21 mouse cellular contexts compared by ENCODE assay signal in genomic region chr12:85202191-85202590, GRCm38 (mm10). TPM values are rescaled to one million over a fixed set of nuclear protein-coding genes. Genes with fewer than 3 reads are reported as not detected.
DNase-seq lines count a peak whose midpoint lies in the region; ATAC-seq and TF ChIP-seq lines count a peak whose summit lies in the region.
"Had no signal": no experiment of that assay in that cellular context is flagged by ENCODE, and none has a peak within 500 bp of the region (broad histone marks: within the 10 kb centered on the region; RNA-seq: fewer than 3 reads in every experiment).

No protein-coding gene starts in this region.

- H3K9ac ChIP-seq in hindbrain, embryonic 12.5 days = no peak overlapping the region
- no peak overlapping the region for H3K9ac ChIP-seq in hindbrain, postnatal 0 days (replicated peaks; ENCODE audit: low read length)
- H3K9ac ChIP-seq in midbrain, embryonic 14.5 days (replicated peaks; ENCODE audit: low read length) = no peak overlapping the region
- no peak overlapping the region for H3K9ac ChIP-seq in midbrain, postnatal 0 days (replicated peaks; ENCODE audit: low read length, poor library complexity, severe bottlenecking)
- H3K9ac ChIP-seq in embryonic facial prominence, embryonic 15.5 days = no peak overlapping the region
- H3K9ac ChIP-seq: heart, embryonic 15.5 days; midbrain, embryonic 12.5 days had no signal

- peaks cover 10% of the 10 kb centered on the region; the same call in 1 of the 2 replicates for H3K27me3 ChIP-seq in hindbrain, embryonic 12.5 days
- H3K27me3 ChIP-seq in hindbrain, postnatal 0 days (ENCODE audit: insufficient read depth, low read length) = no peaks in the 10 kb centered on the region
- H3K27me3 ChIP-seq in midbrain, embryonic 14.5 days (ENCODE audit: control insufficient read depth, insufficient read depth, low read length) = no peaks in the 10 kb centered on the region
- no peaks in the 10 kb centered on the region for H3K27me3 ChIP-seq in midbrain, postnatal 0 days (ENCODE audit: insufficient read depth, low read length)
- no peaks in the 10 kb centered on the region; the same call in 1 of the 2 replicates for H3K27me3 ChIP-seq in embryonic facial prominence, embryonic 15.5 days
- no peaks in the 10 kb centered on the region for H3K27me3 ChIP-seq in myocyte (ENCODE audit: control insufficient read depth, insufficient read depth, insufficient read length)
- H3K27me3 ChIP-seq: heart, embryonic 15.5 days; Patski had no signal

- no peak overlapping the region for H3K4me3 ChIP-seq in hindbrain, embryonic 12.5 days
- no peak overlapping the region for H3K4me3 ChIP-seq in hindbrain, postnatal 0 days (ENCODE audit: low read length)
- no peak overlapping the region for H3K4me3 ChIP-seq in midbrain, embryonic 14.5 days (replicated peaks; ENCODE audit: low read depth, low read length)
- H3K4me3 ChIP-seq in midbrain, postnatal 0 days (ENCODE audit: low read depth, low read length) = no peak overlapping the region
- H3K4me3 ChIP-seq in embryonic facial prominence, embryonic 15.5 days (replicated peaks) = no peak overlapping the region
- no peak overlapping the region for H3K4me3 ChIP-seq in myocyte
- H3K4me3 ChIP-seq: erythroblast, embryonic 14.5 days; heart, embryonic 15.5 days; midbrain, embryonic 12.5 days had no signal

- H3K79me2 ChIP-seq in myocyte (ENCODE audit: control insufficient read depth, insufficient read depth) = no peaks in the 10 kb centered on the region

- no peaks in the 10 kb centered on the region for H3K36me3 ChIP-seq in hindbrain, embryonic 12.5 days
- no peaks in the 10 kb centered on the region for H3K36me3 ChIP-seq in hindbrain, postnatal 0 days (ENCODE audit: insufficient read depth, low read length)
- H3K36me3 ChIP-seq in midbrain, embryonic 14.5 days (ENCODE audit: control insufficient read depth, insufficient read depth, low read length) = no peaks in the 10 kb centered on the region
- H3K36me3 ChIP-seq in midbrain, postnatal 0 days (ENCODE audit: insufficient read depth, low read length) = no peaks in the 10 kb centered on the region
- no peaks in the 10 kb centered on the region for H3K36me3 ChIP-seq in embryonic facial prominence, embryonic 15.5 days
- H3K36me3 ChIP-seq in myocyte (ENCODE audit: control insufficient read depth, insufficient read depth) = no peaks in the 10 kb centered on the region
- H3K36me3 ChIP-seq: heart, embryonic 15.5 days; midbrain, embryonic 12.5 days had no signal

- H3K9me3 ChIP-seq in hindbrain, embryonic 12.5 days (replicated peaks) = no peaks in the 10 kb centered on the region
- no peaks in the 10 kb centered on the region for H3K9me3 ChIP-seq in hindbrain, postnatal 0 days (ENCODE audit: low read length)
- H3K9me3 ChIP-seq in midbrain, embryonic 14.5 days (ENCODE audit: control insufficient read depth, low read length) = no peaks in the 10 kb centered on the region
- H3K9me3 ChIP-seq in midbrain, postnatal 0 days (ENCODE audit: low read length) = no peaks in the 10 kb centered on the region
- H3K9me3 ChIP-seq in embryonic facial prominence, embryonic 15.5 days (replicated peaks) = no peaks in the 10 kb centered on the region
- H3K9me3 ChIP-seq: heart, embryonic 15.5 days; midbrain, embryonic 12.5 days had no signal

- no peak overlapping the region for H3ac ChIP-seq in myocyte (ENCODE audit: control insufficient read depth, insufficient read length)

- no peak for TF ChIP-seq POLR2A in myocyte (IDR thresholded peaks at IDR 0.05; ENCODE audit: insufficient read length, low read depth)

- no peak overlapping the region for H3K4me2 ChIP-seq in hindbrain, embryonic 12.5 days (replicated peaks)
- H3K4me2 ChIP-seq in hindbrain, postnatal 0 days (ENCODE audit: low read depth, low read length) = no peak overlapping the region
- H3K4me2 ChIP-seq in midbrain, embryonic 14.5 days (ENCODE audit: low read length) = no peak overlapping the region
- H3K4me2 ChIP-seq in midbrain, postnatal 0 days (ENCODE audit: low read depth, low read length, poor library complexity, severe bottlenecking) = no peak overlapping the region
- no peak overlapping the region for H3K4me2 ChIP-seq in embryonic facial prominence, embryonic 15.5 days (replicated peaks)
- peak overlapping the region; percentile 65 for H3K4me2 ChIP-seq in myocyte (ENCODE audit: low read depth)
- H3K4me2 ChIP-seq: heart, embryonic 15.5 days had no signal

- ATAC-seq in hindbrain, embryonic 12.5 days (ENCODE audit: low FRiP score) = no peak
- ATAC-seq in hindbrain, postnatal 0 days = no peak
- ATAC-seq in midbrain, embryonic 14.5 days (ENCODE audit: low FRiP score, low TSS enrichment) = no peak
- no peak for ATAC-seq in midbrain, postnatal 0 days (ENCODE audit: low FRiP score)
- no peak for ATAC-seq in embryonic facial prominence, embryonic 15.5 days (ENCODE audit: insufficient number of reproducible peaks, low FRiP score, low TSS enrichment, low read depth)
- ATAC-seq: CD4-positive, CD25-positive, alpha-beta regulatory T cell, adult 4 months; inflammation-experienced regulatory T-cells, adult 6 months had no signal

- peaks cover 23% of the 10 kb centered on the region for H3K4me1 ChIP-seq in hindbrain, embryonic 12.5 days
- peaks cover 5% of the 10 kb centered on the region for H3K4me1 ChIP-seq in hindbrain, postnatal 0 days (ENCODE audit: insufficient read depth, low read length)
- H3K4me1 ChIP-seq in midbrain, embryonic 14.5 days (ENCODE audit: control insufficient read depth, insufficient read depth, low read length) = peaks cover 15% of the 10 kb centered on the region
- 0 out of 2 replicates have a peak, but pooled peaks cover 3% of the 10 kb centered on the region for H3K4me1 ChIP-seq in midbrain, postnatal 0 days (ENCODE audit: insufficient read depth, low read length)
- peaks cover 31% of the 10 kb centered on the region for H3K4me1 ChIP-seq in embryonic facial prominence, embryonic 15.5 days

- H3K27ac ChIP-seq in hindbrain, embryonic 12.5 days = 0 out of 2 replicates have a peak overlapping the region, but pooled peaks have one; percentile 53
- no peak overlapping the region for H3K27ac ChIP-seq in hindbrain, postnatal 0 days
- peak overlapping the region; percentile 78; the same call in 1 of the 2 replicates for H3K27ac ChIP-seq in midbrain, embryonic 14.5 days (replicated peaks; ENCODE audit: low read depth, low read length)
- H3K27ac ChIP-seq in midbrain, postnatal 0 days (ENCODE audit: low read depth, low read length) = no peak overlapping the region
- peak overlapping the region; percentile 72; the same call in 1 of the 2 replicates for H3K27ac ChIP-seq in embryonic facial prominence, embryonic 15.5 days (replicated peaks)
- H3K27ac ChIP-seq: heart, embryonic 15.5 days; macrophage had no signal

- WGBS in hindbrain, embryonic 12.5 days = 81% methylated on average over 7 of the region's 7 CpGs
- WGBS in hindbrain, postnatal 0 days = 86% methylated on average over 7 of the region's 7 CpGs
- 89% methylated on average over 7 of the region's 7 CpGs for WGBS in midbrain, embryonic 14.5 days
- WGBS in midbrain, postnatal 0 days = 88% methylated on average over 7 of the region's 7 CpGs
- 76% methylated on average over 7 of the region's 7 CpGs for WGBS in embryonic facial prominence, embryonic 15.5 days

- no peak for DNase-seq in hindbrain, postnatal 0 days (ENCODE audit: low spot score)
- DNase-seq in midbrain, embryonic 14.5 days = no peak
- no peak for DNase-seq in midbrain, postnatal 0 days (ENCODE audit: low spot score)
- DNase-seq in adrenal gland, adult (ENCODE audit: inconsistent age in 2 of 2, low spot score in 1 of 2) = no peak
- DNase-seq in layer of hippocampus, postnatal 14 days (ENCODE audit: low spot score in 2 of 2) = no peak
- DNase-seq: embryo, embryonic 11 days; kidney, adult 8-10 months; right cerebral cortex, postnatal 4 days; thymus, adult 2 months had no signal

- no peak for TF ChIP-seq CTCF in hindbrain, postnatal 0 days (IDR thresholded peaks at IDR 0.05; ENCODE audit: low read depth)
- TF ChIP-seq CTCF in midbrain, postnatal 0 days (IDR thresholded peaks at IDR 0.05) = no peak

RNA-seq across cellular contexts. Expression of gene Eif2b2, which starts 17.1 kb away (rescaled TPM):
- 78.0 and 82.4 TPM in 2 replicates for polyA plus RNA-seq in hindbrain, embryonic 12.5 days (2016; fragmentation: Nextera tagmentation; extraction: Ambion mirVana)
- total RNA-seq in hindbrain, postnatal 0 days (2014; rRNA removed) = 38.9 and 91.0 TPM in 2 replicates
- 86.6 and 87.9 TPM in 2 replicates for polyA plus RNA-seq in hindbrain, postnatal 0 days (2015; fragmentation: Nextera tagmentation; extraction: Ambion mirVana)
- 77.1 and 78.7 TPM in 2 replicates for polyA plus RNA-seq in midbrain, embryonic 14.5 days (2014; fragmentation: Nextera tagmentation; extraction: Ambion mirVana)
- total RNA-seq in midbrain, postnatal 0 days (2014; rRNA removed) = 43.1 and 65.3 TPM in 2 replicates
- 79.5 and 82.5 TPM in 2 replicates for polyA plus RNA-seq in midbrain, postnatal 0 days (2015; fragmentation: Nextera tagmentation; extraction: Ambion mirVana)
- polyA plus RNA-seq in embryonic facial prominence, embryonic 15.5 days (2015; fragmentation: Nextera tagmentation; extraction: Ambion mirVana) = 91.1 and 94.6 TPM in 2 replicates
- polyA plus RNA-seq in myocyte (2012; fragmentation: generic; extraction: Trizol) = 342 TPM
- total RNA-seq in layer of hippocampus, postnatal 14 days (2021) = 10 to 100 TPM; 58.3 to 66.6 TPM

RNA-seq across cellular contexts. Expression of gene Pgf, which starts 24.6 kb away (rescaled TPM):
- 10.6 and 11.2 TPM in 2 replicates for polyA plus RNA-seq in hindbrain, embryonic 12.5 days (2016; fragmentation: Nextera tagmentation; extraction: Ambion mirVana)
- total RNA-seq in hindbrain, postnatal 0 days (2014; rRNA removed) = 2.9 and 5.0 TPM in 2 replicates
- polyA plus RNA-seq in hindbrain, postnatal 0 days (2015; fragmentation: Nextera tagmentation; extraction: Ambion mirVana) = 10.0 TPM in 2 replicates
- 6.0 and 7.1 TPM in 2 replicates for polyA plus RNA-seq in midbrain, embryonic 14.5 days (2014; fragmentation: Nextera tagmentation; extraction: Ambion mirVana)
- total RNA-seq in midbrain, postnatal 0 days (2014; rRNA removed) = 3.4 and 6.0 TPM in 2 replicates
- polyA plus RNA-seq in midbrain, postnatal 0 days (2015; fragmentation: Nextera tagmentation; extraction: Ambion mirVana) = 9.1 and 9.4 TPM in 2 replicates
- polyA plus RNA-seq in embryonic facial prominence, embryonic 15.5 days (2015; fragmentation: Nextera tagmentation; extraction: Ambion mirVana) = 15.3 and 15.9 TPM in 2 replicates
- polyA plus RNA-seq in myocyte (2012; fragmentation: generic; extraction: Trizol) = 41.9 TPM
- 1 to 10 TPM; 5.2 to 6.6 TPM for total RNA-seq in layer of hippocampus, postnatal 14 days (2021)
- total RNA-seq: liver, adult 2 months had no signal
- polyA plus RNA-seq: CD4-positive, CD25-positive, alpha-beta regulatory T cell, adult 4 months; erythroblast, embryonic 14.5 days; inflammation-experienced regulatory T-cells, adult 6 months; liver, adult 2 months had no signal

RNA-seq across cellular contexts. Expression of gene Rps6kl1, which starts 51.1 kb away (rescaled TPM):
- polyA plus RNA-seq in hindbrain, embryonic 12.5 days (2016; fragmentation: Nextera tagmentation; extraction: Ambion mirVana) = 7.2 and 7.6 TPM in 2 replicates
- 42.0 TPM in 2 replicates for total RNA-seq in hindbrain, postnatal 0 days (2014; rRNA removed)
- 29.3 and 30.8 TPM in 2 replicates for polyA plus RNA-seq in hindbrain, postnatal 0 days (2015; fragmentation: Nextera tagmentation; extraction: Ambion mirVana)
- polyA plus RNA-seq in midbrain, embryonic 14.5 days (2014; fragmentation: Nextera tagmentation; extraction: Ambion mirVana) = 22.2 and 27.1 TPM in 2 replicates
- 47.2 and 48.6 TPM in 2 replicates for total RNA-seq in midbrain, postnatal 0 days (2014; rRNA removed)
- 35.0 and 37.1 TPM in 2 replicates for polyA plus RNA-seq in midbrain, postnatal 0 days (2015; fragmentation: Nextera tagmentation; extraction: Ambion mirVana)
- 0.69 and 1.1 TPM in 2 replicates for polyA plus RNA-seq in embryonic facial prominence, embryonic 15.5 days (2015; fragmentation: Nextera tagmentation; extraction: Ambion mirVana)
- 0.53 TPM for polyA plus RNA-seq in myocyte (2012; fragmentation: generic; extraction: Trizol)
- total RNA-seq in layer of hippocampus, postnatal 14 days (2021) = 10 to 100 TPM; 41.1 to 43.1 TPM
- total RNA-seq: hematopoietic stem cell, adult 5-6 weeks had no signal
- polyA plus RNA-seq: macrophage had no signal

Comparison
In these comparisons a context has a peak if more than half of its experiments do, and no peak if none do; other contexts are left out.
1. H3K27ac ChIP-seq: peak in hindbrain, embryonic 12.5 days (single experiment), midbrain, embryonic 14.5 days (single experiment) and embryonic facial prominence, embryonic 15.5 days (single experiment); none in hindbrain, postnatal 0 days (single experiment) and midbrain, postnatal 0 days (single experiment).